Mouse (Mus musculus) C2C12 (cell line): ENCODE measurements around the gene Htatip2.

ENCODE experiments used
- MAX ChIP-seq: IDR thresholded peaks from one replicate; pipeline ENCODE4 v1.6.1; 2011; ENCODE audit warnings: mild to moderate bottlenecking, control low read depth
- MYOG ChIP-seq: IDR thresholded peaks from one replicate; pipeline ENCODE4 v1.6.1; 2011; ENCODE audit not compliant: control insufficient read depth, insufficient read length; ENCODE audit errors: extremely low read depth

- TF ChIP-seq MYOG (no peak), MAX (no peak)
Observed at GRCm38 (mm10) chr7:49741923-49742322, 17.0 kb upstream of the Htatip2 start.
